Mouse (Mus musculus): ENCODE measurements at regions not wholly inside any gene's neighbourhood (a gene's known extent, or its start where the extent isn't known, plus 50 kb on each side); places are given as distances from the start of the nearest gene placed in this dataset.

- Histone ChIP-seq H3K4me1 (ENCODE audit: control insufficient read depth, insufficient read depth, low read length) (peaks cover 4% of the 10 kb centered on the region), H3K27ac (ENCODE audit: insufficient read depth, low read length) (no peak overlapping the region), H3K4me3 (replicated peaks; ENCODE audit: insufficient read depth, low read depth, low read length) (no peak overlapping the region), H3K27me3 (ENCODE audit: control insufficient read depth, insufficient read depth, low read length) (no peaks in the 10 kb centered on the region; the same call in 1 of the 2 replicates)
- 59% methylated on average over 1 of the region's 1 CpGs for WGBS
- no peak for TF ChIP-seq CTCF (IDR thresholded peaks at IDR 0.05; ENCODE audit: borderline replicate concordance, insufficient read depth, low read depth, low read length)
- TF ChIP-seq POLR2A (IDR thresholded peaks at IDR 0.05; ENCODE audit: borderline replicate concordance, insufficient read depth, low read length): no peak
- no peak for DNase-seq
Measured at GRCm38 (mm10) chr2:179291046-179291563, 151.1 kb upstream of the Cdh4 start.

- WGBS: 77% methylated on average over 8 of the region's 8 CpGs
- Histone ChIP-seq H3K27me3 (ENCODE audit: control insufficient read depth, insufficient read depth, low read length) (no peaks in the 10 kb centered on the region; the same call in 1 of the 2 replicates), H3K4me3 (replicated peaks; ENCODE audit: insufficient read depth, low read depth, low read length) (no peak overlapping the region), H3K4me1 (ENCODE audit: control insufficient read depth, insufficient read depth, low read length) (peaks cover 4% of the 10 kb centered on the region), H3K27ac (ENCODE audit: insufficient read depth, low read length) (no peak overlapping the region)
- no peak for DNase-seq
- TF ChIP-seq CTCF (IDR thresholded peaks at IDR 0.05; ENCODE audit: borderline replicate concordance, insufficient read depth, low read depth, low read length) (no peak), POLR2A (IDR thresholded peaks at IDR 0.05; ENCODE audit: borderline replicate concordance, insufficient read depth, low read length) (no peak)
Measured at GRCm38 (mm10) chr2:179291958-179292357, 150.3 kb upstream of the Cdh4 start.

GRCm38 (mm10) chr2:179292566-179292965, 149.7 kb upstream of the Cdh4 start:
- no peak overlapping the region for H3K27ac ChIP-seq (ENCODE audit: insufficient read depth, low read length)

GRCm38 (mm10) chr2:179293114-179293513, 149.1 kb upstream of the Cdh4 start:
- no peak for DNase-seq
- no peaks in the 10 kb centered on the region; the same call in 1 of the 2 replicates for H3K27me3 ChIP-seq (ENCODE audit: control insufficient read depth, insufficient read depth, low read length)
- H3K27ac ChIP-seq (ENCODE audit: insufficient read depth, low read length): no peak overlapping the region
- WGBS: 46% methylated on average over 8 of the region's 8 CpGs
- no peak for TF ChIP-seq CTCF (IDR thresholded peaks at IDR 0.05; ENCODE audit: borderline replicate concordance, insufficient read depth, low read depth, low read length)
- TF ChIP-seq POLR2A (IDR thresholded peaks at IDR 0.05; ENCODE audit: borderline replicate concordance, insufficient read depth, low read length): no peak
- H3K4me1 ChIP-seq (ENCODE audit: control insufficient read depth, insufficient read depth, low read length): peaks cover 4% of the 10 kb centered on the region
- H3K4me3 ChIP-seq (replicated peaks; ENCODE audit: insufficient read depth, low read depth, low read length): no peak overlapping the region

More at GRCm38 (mm10) chr2:179292566-179292965, 149.7 kb upstream of the Cdh4 start:
- Histone ChIP-seq H3K27me3 (ENCODE audit: control insufficient read depth, insufficient read depth, low read length) (no peaks in the 10 kb centered on the region; the same call in 1 of the 2 replicates), H3K4me3 (replicated peaks; ENCODE audit: insufficient read depth, low read depth, low read length) (no peak overlapping the region), H3K4me1 (ENCODE audit: control insufficient read depth, insufficient read depth, low read length) (peaks cover 4% of the 10 kb centered on the region)
- no peak for TF ChIP-seq POLR2A (IDR thresholded peaks at IDR 0.05; ENCODE audit: borderline replicate concordance, insufficient read depth, low read length)
- WGBS: 28% methylated on average over 4 of the region's 4 CpGs
- DNase-seq: no peak

- H3K4me3 ChIP-seq (replicated peaks; ENCODE audit: insufficient read depth, low read depth, low read length): no peak overlapping the region
- 54% methylated on average over 9 of the region's 9 CpGs for WGBS
- H3K27me3 ChIP-seq (ENCODE audit: control insufficient read depth, insufficient read depth, low read length): no peaks in the 10 kb centered on the region; the same call in 1 of the 2 replicates
- H3K27ac ChIP-seq (ENCODE audit: insufficient read depth, low read length): no peak overlapping the region
- no peak for TF ChIP-seq POLR2A (IDR thresholded peaks at IDR 0.05; ENCODE audit: borderline replicate concordance, insufficient read depth, low read length)
- no peak for TF ChIP-seq CTCF (IDR thresholded peaks at IDR 0.05; ENCODE audit: borderline replicate concordance, insufficient read depth, low read depth, low read length)
- DNase-seq: no peak
- peaks cover 4% of the 10 kb centered on the region for H3K4me1 ChIP-seq (ENCODE audit: control insufficient read depth, insufficient read depth, low read length)
Measured at GRCm38 (mm10) chr2:179297057-179297456, 145.2 kb upstream of the Cdh4 start.

- no peaks in the 10 kb centered on the region; the same call in 1 of the 2 replicates for H3K27me3 ChIP-seq (ENCODE audit: control insufficient read depth, insufficient read depth, low read length)
- H3K4me3 ChIP-seq (replicated peaks; ENCODE audit: insufficient read depth, low read depth, low read length): no peak overlapping the region
- no peak for TF ChIP-seq POLR2A (IDR thresholded peaks at IDR 0.05; ENCODE audit: borderline replicate concordance, insufficient read depth, low read length)
- TF ChIP-seq CTCF (IDR thresholded peaks at IDR 0.05; ENCODE audit: borderline replicate concordance, insufficient read depth, low read depth, low read length): no peak
- no peaks in the 10 kb centered on the region for H3K4me1 ChIP-seq (ENCODE audit: control insufficient read depth, insufficient read depth, low read length)
- no peak overlapping the region for H3K27ac ChIP-seq (ENCODE audit: insufficient read depth, low read length)
- no peak for DNase-seq
- WGBS: 40% methylated on average over 8 of the region's 8 CpGs
Measured at GRCm38 (mm10) chr2:179303765-179304164, 138.5 kb upstream of the Cdh4 start.

- Histone ChIP-seq H3K27me3 (ENCODE audit: control insufficient read depth, insufficient read depth, low read length) (no peaks in the 10 kb centered on the region; the same call in 1 of the 2 replicates), H3K4me3 (replicated peaks; ENCODE audit: insufficient read depth, low read depth, low read length) (no peak overlapping the region), H3K27ac (ENCODE audit: insufficient read depth, low read length) (no peak overlapping the region), H3K4me1 (ENCODE audit: control insufficient read depth, insufficient read depth, low read length) (no peaks in the 10 kb centered on the region)
- TF ChIP-seq POLR2A (IDR thresholded peaks at IDR 0.05; ENCODE audit: borderline replicate concordance, insufficient read depth, low read length) (no peak), CTCF (IDR thresholded peaks at IDR 0.05; ENCODE audit: borderline replicate concordance, insufficient read depth, low read depth, low read length) (no peak)
- DNase-seq: peak in 1 of 2 experiments; percentile 19
- WGBS: 30% methylated on average over 11 of the region's 11 CpGs
Measured at GRCm38 (mm10) chr2:179307286-179307931, 134.8 kb upstream of the Cdh4 start.

- WGBS: 65% methylated on average over 3 of the region's 3 CpGs
- no peaks in the 10 kb centered on the region for H3K4me1 ChIP-seq (ENCODE audit: control insufficient read depth, insufficient read depth, low read length)
- H3K27me3 ChIP-seq (ENCODE audit: control insufficient read depth, insufficient read depth, low read length): no peaks in the 10 kb centered on the region
- DNase-seq: no peak
- H3K27ac ChIP-seq (ENCODE audit: insufficient read depth, low read length): no peak overlapping the region
- no peak for TF ChIP-seq CTCF (IDR thresholded peaks at IDR 0.05; ENCODE audit: borderline replicate concordance, insufficient read depth, low read depth, low read length)
- TF ChIP-seq POLR2A (IDR thresholded peaks at IDR 0.05; ENCODE audit: borderline replicate concordance, insufficient read depth, low read length): no peak
- no peak overlapping the region for H3K4me3 ChIP-seq (replicated peaks; ENCODE audit: insufficient read depth, low read depth, low read length)
Measured at GRCm38 (mm10) chr2:179307932-179308303, 134.3 kb upstream of the Cdh4 start.
